Mouse (Mus musculus): ENCODE measurements around the gene Prim2. TPM values are rescaled to one million over a fixed set of nuclear protein-coding genes. Genes with fewer than 3 reads are reported as not detected.

Gene Prim2
- total RNA-seq, 1 experiment = 39.0 TPM

- Histone ChIP-seq H3K9ac (ENCODE audit: insufficient read depth, low read depth, low read length, poor library complexity, severe bottlenecking) (no peak overlapping the region), H3K27ac (ENCODE audit: insufficient read depth, low read depth, low read length, poor library complexity, severe bottlenecking) (no peak overlapping the region), H3K4me1 (ENCODE audit: control insufficient read depth in 2 of 2, insufficient read depth in 2 of 2, low read length in 2 of 2, poor library complexity in 1 of 2) (no peaks in the 10 kb centered on the region), H3K9me3 (ENCODE audit: control insufficient read depth, insufficient read depth, low read depth, low read length) (no peaks in the 10 kb centered on the region), H3K4me3 (ENCODE audit: insufficient read depth in 1 of 2, low read depth in 1 of 2, low read length in 2 of 2, poor library complexity in 1 of 2, severe bottlenecking in 1 of 2) (no peak overlapping the region), H3K36me3 (ENCODE audit: control insufficient read depth, insufficient read depth, low read length, poor library complexity, severe bottlenecking) (peaks cover 9% of the 10 kb centered on the region)
- in situ Hi-C loops (cut with MboI; ENCODE audit: low sequenced_read_pairs in 2 of 2, unreplicated experiment in 2 of 2) = no loop called here
- no peak for TF ChIP-seq MAFK (IDR thresholded peaks at IDR 0.05; ENCODE audit: insufficient read depth, low read depth, low read length)
- DNase-seq (ENCODE audit: low read depth, low spot score) = no peak
Measured at GRCm38 (mm10) chr1:33627070-33627469, 42.5 kb downstream of the Prim2 start.

- no peak for DNase-seq (ENCODE audit: low read depth, low spot score)
- H3K36me3 ChIP-seq (ENCODE audit: control insufficient read depth, insufficient read depth, low read length, poor library complexity, severe bottlenecking) = peaks cover 5% of the 10 kb centered on the region
- in situ Hi-C loops (cut with MboI; ENCODE audit: low sequenced_read_pairs in 2 of 2, unreplicated experiment in 2 of 2) = no loop called here
Measured at GRCm38 (mm10) chr1:33624900-33625299, 44.7 kb downstream of the Prim2 start.

DNA sequence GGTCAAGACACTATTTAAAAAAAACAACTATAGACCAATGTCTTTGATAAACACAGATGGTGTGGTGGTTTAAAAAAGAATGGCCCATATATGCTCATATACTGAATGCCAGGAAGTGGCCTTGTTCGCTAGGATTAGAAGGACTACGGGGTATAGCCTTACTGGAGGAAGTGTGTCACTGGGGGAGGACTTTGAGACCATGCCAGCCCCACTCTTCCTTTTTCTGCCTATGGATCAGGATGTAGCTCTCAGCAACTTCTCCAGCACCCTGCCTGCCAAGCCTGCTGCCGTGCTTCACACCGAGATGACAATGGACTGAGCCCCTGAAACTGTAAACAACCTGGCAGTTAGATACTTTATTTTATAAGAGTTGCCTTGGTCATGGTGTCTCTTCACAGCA, 45.2 kb downstream of the Prim2 start:
- DNase-seq (ENCODE audit: low read depth, low spot score) = no peak
- Histone ChIP-seq H3K36me3 (ENCODE audit: control insufficient read depth, insufficient read depth, low read length, poor library complexity, severe bottlenecking) (peaks cover under 1% of the 10 kb centered on the region; the same call in 1 of the 2 replicates), H3K4me3 (ENCODE audit: insufficient read depth in 1 of 2, low read depth in 1 of 2, low read length in 2 of 2, poor library complexity in 1 of 2, severe bottlenecking in 1 of 2) (no peak overlapping the region), H3K9me3 (ENCODE audit: control insufficient read depth, insufficient read depth, low read depth, low read length) (no peaks in the 10 kb centered on the region), H3K27ac (ENCODE audit: insufficient read depth, low read depth, low read length, poor library complexity, severe bottlenecking) (no peak overlapping the region), H3K4me1 (ENCODE audit: control insufficient read depth in 2 of 2, insufficient read depth in 2 of 2, low read length in 2 of 2, poor library complexity in 1 of 2) (0 out of 4 replicates have a peak, but pooled peaks cover 0 to 1% of the 10 kb centered on the region in 2 experiments), H3K9ac (ENCODE audit: insufficient read depth, low read depth, low read length, poor library complexity, severe bottlenecking) (no peak overlapping the region)
- in situ Hi-C loops (cut with MboI; ENCODE audit: low sequenced_read_pairs in 2 of 2, unreplicated experiment in 2 of 2) = no loop called here
- TF ChIP-seq ZC3H11A (IDR thresholded peaks at IDR 0.05; ENCODE audit: borderline replicate concordance, low read depth, low read length) = no peak
- TF ChIP-seq CHD2 (IDR thresholded peaks at IDR 0.05; ENCODE audit: low read depth, low read length) = no peak
- TF ChIP-seq ZNF384 (IDR thresholded peaks at IDR 0.05; ENCODE audit: low read depth, low read length) = no peak
- TF ChIP-seq MAFK (IDR thresholded peaks at IDR 0.05; ENCODE audit: insufficient read depth, low read depth, low read length) = no peak
- no peak for TF ChIP-seq HCFC1 (IDR thresholded peaks at IDR 0.05; ENCODE audit: borderline replicate concordance, insufficient read depth, low read length)

More at GRCm38 (mm10) chr1:33624900-33625299, 44.7 kb downstream of the Prim2 start:
- no peak overlapping the region for H3K27ac ChIP-seq (ENCODE audit: insufficient read depth, low read depth, low read length, poor library complexity, severe bottlenecking)
- H3K4me1 ChIP-seq (ENCODE audit: control insufficient read depth in 2 of 2, insufficient read depth in 2 of 2, low read length in 2 of 2, poor library complexity in 1 of 2) = 0 out of 4 replicates have a peak, but pooled peaks cover 0 to 1% of the 10 kb centered on the region in 2 experiments
- TF ChIP-seq ZC3H11A (IDR thresholded peaks at IDR 0.05; ENCODE audit: borderline replicate concordance, low read depth, low read length) (no peak), MAFK (IDR thresholded peaks at IDR 0.05; ENCODE audit: insufficient read depth, low read depth, low read length) (no peak), HCFC1 (IDR thresholded peaks at IDR 0.05; ENCODE audit: borderline replicate concordance, insufficient read depth, low read length) (no peak), ZNF384 (IDR thresholded peaks at IDR 0.05; ENCODE audit: low read depth, low read length) (no peak), CHD2 (IDR thresholded peaks at IDR 0.05; ENCODE audit: low read depth, low read length) (no peak)
- H3K9me3 ChIP-seq (ENCODE audit: control insufficient read depth, insufficient read depth, low read depth, low read length) = no peaks in the 10 kb centered on the region
- H3K4me3 ChIP-seq (ENCODE audit: insufficient read depth in 1 of 2, low read depth in 1 of 2, low read length in 2 of 2, poor library complexity in 1 of 2, severe bottlenecking in 1 of 2) = no peak overlapping the region
- H3K9ac ChIP-seq (ENCODE audit: insufficient read depth, low read depth, low read length, poor library complexity, severe bottlenecking) = no peak overlapping the region

GRCm38 (mm10) chr1:33621791-33622190, 47.8 kb downstream of the Prim2 start:
- Histone ChIP-seq H3K36me3 (ENCODE audit: control insufficient read depth, insufficient read depth, low read length, poor library complexity, severe bottlenecking) (no peaks in the 10 kb centered on the region), H3K4me3 (ENCODE audit: insufficient read depth in 1 of 2, low read depth in 1 of 2, low read length in 2 of 2, poor library complexity in 1 of 2, severe bottlenecking in 1 of 2) (peak overlapping the region; percentile 59 to 73; a peak in 3 of 4 replicates), H3K9ac (ENCODE audit: insufficient read depth, low read depth, low read length, poor library complexity, severe bottlenecking) (peak overlapping the region; percentile 67; the same call in 1 of the 2 replicates), H3K9me3 (ENCODE audit: control insufficient read depth, insufficient read depth, low read depth, low read length) (no peaks in the 10 kb centered on the region), H3K4me1 (ENCODE audit: control insufficient read depth in 2 of 2, insufficient read depth in 2 of 2, low read length in 2 of 2, poor library complexity in 1 of 2) (0 out of 4 replicates have a peak, but pooled peaks cover 0 to 1% of the 10 kb centered on the region in 2 experiments), H3K27ac (ENCODE audit: insufficient read depth, low read depth, low read length, poor library complexity, severe bottlenecking) (no peak overlapping the region; the same call in 1 of the 2 replicates)
- in situ Hi-C loops (cut with MboI; ENCODE audit: low sequenced_read_pairs in 2 of 2, unreplicated experiment in 2 of 2) = no loop called here
- TF ChIP-seq ZC3H11A (IDR thresholded peaks at IDR 0.05; ENCODE audit: borderline replicate concordance, low read depth, low read length) = no peak
- TF ChIP-seq MAFK (IDR thresholded peaks at IDR 0.05; ENCODE audit: insufficient read depth, low read depth, low read length) = 0 out of 2 replicates have a peak, but pooled peaks have one; percentile 13
- no peak for TF ChIP-seq ZNF384 (IDR thresholded peaks at IDR 0.05; ENCODE audit: low read depth, low read length)
- no peak for TF ChIP-seq CHD2 (IDR thresholded peaks at IDR 0.05; ENCODE audit: low read depth, low read length)
- peak; percentile 17 for DNase-seq (ENCODE audit: low read depth, low spot score)
